Mouse (Mus musculus) heart, postnatal 0 days (tissue): ENCODE measurements around the gene Fam161a.

ENCODE experiments used
- CTCF ChIP-seq: IDR thresholded peaks from 2 replicates; pipeline ENCODE4 v1.5.1; 2016; ENCODE audit warnings: antibody characterized with exemption, control low read depth, low read depth
- EP300 ChIP-seq: IDR thresholded peaks from 2 replicates; pipeline ENCODE4 v1.6.1; 2016; ENCODE audit warnings: antibody characterized with exemption, low read depth

GRCm38 (mm10) chr11:23008181-23008823 is 971 bp downstream of the Fam161a start:
- TF ChIP-seq CTCF (peak; percentile 27; the same call in 1 of the 2 replicates), EP300 (no peak)
